Mouse (Mus musculus): Measurements from ENCODE around the gene Plekhb1.

The Plekhb1 gene

GRCm38 (mm10) chr7:100656739-100657138, 5.5 kb downstream of the Plekhb1 start:
- no peak for DNase-seq (ENCODE audit: low read depth)

GRCm38 (mm10) chr7:100654441-100654840, 7.8 kb downstream of the Plekhb1 start:
- DNase-seq (ENCODE audit: low read depth): no peak

- DNase-seq (ENCODE audit: low read depth): no peak
Measured at GRCm38 (mm10) chr7:100653480-100654266, 8.5 kb downstream of the Plekhb1 start.

GRCm38 (mm10) chr7:100651011-100651410, 11.2 kb downstream of the Plekhb1 start:
- no peak for DNase-seq (ENCODE audit: low read depth)

- no peak for DNase-seq (ENCODE audit: low read depth)
Measured at GRCm38 (mm10) chr7:100650421-100650820, 11.8 kb downstream of the Plekhb1 start.

GRCm38 (mm10) chr7:100649826-100650225, 12.4 kb downstream of the Plekhb1 start:
- no peak for DNase-seq (ENCODE audit: low read depth)

- no peak for DNase-seq (ENCODE audit: low read depth)
Measured at GRCm38 (mm10) chr7:100649095-100649494, 13.1 kb downstream of the Plekhb1 start.

- peak; percentile 73 for DNase-seq (ENCODE audit: low read depth)
Measured at GRCm38 (mm10) chr7:100645147-100645546, 17.1 kb downstream of the Plekhb1 start.

- DNase-seq (ENCODE audit: low read depth): no peak
Measured at GRCm38 (mm10) chr7:100642413-100642812, 19.8 kb downstream of the Plekhb1 start.

GRCm38 (mm10) chr7:100637657-100638056, 24.6 kb downstream of the Plekhb1 start:
- peak; percentile 84 for DNase-seq (ENCODE audit: low read depth)

GRCm38 (mm10) chr7:100624538-100624937, 37.7 kb downstream of the Plekhb1 start:
- no peak for DNase-seq (ENCODE audit: low read depth)

GRCm38 (mm10) chr7:100622277-100622676, 39.9 kb downstream of the Plekhb1 start:
- peak; percentile 45 for DNase-seq (ENCODE audit: low read depth)

GRCm38 (mm10) chr7:100616121-100616857, 45.9 kb downstream of the Plekhb1 start:
- DNase-seq (ENCODE audit: low read depth): no peak

- no peak for DNase-seq (ENCODE audit: low read depth)
Measured at GRCm38 (mm10) chr7:100608910-100609309, 53.3 kb downstream of the Plekhb1 start.

- DNase-seq (ENCODE audit: low read depth): peak; percentile 26
Measured at GRCm38 (mm10) chr7:100608130-100608741, 54.0 kb downstream of the Plekhb1 start, which contains the start of gene Mrpl48. TSS of gene Mrpl48 (minus strand) at chr7:100608301.

GRCm38 (mm10) chr7:100607214-100608129, 54.7 kb downstream of the Plekhb1 start, which contains the start of gene Rab6a:
TSS of gene Rab6a (plus strand) at chr7:100607410.
- peak; percentile 100 for DNase-seq (ENCODE audit: low read depth)

- peak; percentile 29 for DNase-seq (ENCODE audit: low read depth)
Measured at GRCm38 (mm10) chr7:100600211-100600610, 62.0 kb downstream of the Plekhb1 start.

- no peak for DNase-seq (ENCODE audit: low read depth)
Measured at GRCm38 (mm10) chr7:100593349-100593748, 68.9 kb downstream of the Plekhb1 start.
